ENCODE assay signal across 16 mouse cellular contexts in the genomic region with DNA sequence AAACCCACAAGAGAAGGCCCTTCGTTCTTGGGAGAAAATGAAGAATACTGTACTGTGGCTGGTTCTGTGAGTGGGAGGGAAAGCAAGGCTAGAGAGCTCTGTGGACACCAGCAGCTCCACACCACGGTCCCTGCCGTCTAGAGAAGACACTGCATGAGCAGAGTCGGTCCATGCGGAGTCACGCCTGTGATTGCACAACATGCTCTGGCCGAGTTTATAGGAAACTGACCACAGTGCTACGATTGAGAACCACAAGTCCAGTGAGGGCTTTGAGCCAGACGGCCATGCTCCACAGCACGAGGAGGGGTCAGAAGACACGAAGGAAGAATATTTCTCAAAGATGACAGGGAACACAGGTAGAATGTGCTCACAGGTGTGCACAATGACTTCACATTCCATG. TPM values are rescaled to one million over a fixed set of nuclear protein-coding genes. Genes with fewer than 3 reads are reported as not detected.
"Had no signal": no experiment of that assay in that cellular context is flagged by ENCODE, and none has a peak within 500 bp of the region (broad histone marks: within the 10 kb centered on the region; RNA-seq: fewer than 3 reads in every experiment).

No protein-coding gene starts in this region.

- ATAC-seq: intestine, embryonic 15.5 days; midbrain, embryonic 15.5 days had no signal

- H3K9me3 ChIP-seq: intestine, embryonic 15.5 days; limb, embryonic 10.5 days; liver, embryonic 15.5 days; lung, embryonic 15.5 days; midbrain, embryonic 15.5 days; neural tube, embryonic 12.5 days had no signal

- H3K4me2 ChIP-seq: hindbrain, embryonic 14.5 days; intestine, embryonic 15.5 days; liver, embryonic 15.5 days; lung, embryonic 15.5 days; midbrain, embryonic 11.5 days; midbrain, embryonic 15.5 days; neural tube, embryonic 12.5 days had no signal

- H3K4me1 ChIP-seq: intestine, embryonic 15.5 days; limb, embryonic 10.5 days; liver, embryonic 15.5 days; lung, embryonic 15.5 days; midbrain, embryonic 15.5 days; neural tube, embryonic 12.5 days had no signal

- H3K27ac ChIP-seq: hindbrain, embryonic 14.5 days; intestine, embryonic 15.5 days; kidney, postnatal 0 days; layer of hippocampus, adult 2 months; limb, embryonic 10.5 days; liver, embryonic 15.5 days; lung, embryonic 15.5 days; midbrain, embryonic 15.5 days; neural tube, embryonic 12.5 days had no signal

- H3K9ac ChIP-seq: hindbrain, embryonic 14.5 days; intestine, embryonic 15.5 days; liver, embryonic 15.5 days; lung, embryonic 15.5 days; midbrain, embryonic 15.5 days; neural tube, embryonic 12.5 days had no signal

- H3K36me3 ChIP-seq: midbrain, embryonic 15.5 days had no signal

- H3K4me3 ChIP-seq: intestine, embryonic 15.5 days; layer of hippocampus, adult 2 months; limb, embryonic 10.5 days; liver, embryonic 15.5 days; lung, embryonic 15.5 days; midbrain, embryonic 15.5 days; neural tube, embryonic 12.5 days had no signal

- DNase-seq: retina, postnatal 1 day; right cerebral cortex, postnatal 4 days; spleen, adult 18-20 months; thymus, adult 18-20 months; thymus, postnatal 14 days had no signal

- H3K27me3 ChIP-seq: intestine, embryonic 15.5 days; liver, embryonic 15.5 days; lung, embryonic 15.5 days; midbrain, embryonic 15.5 days; neural tube, embryonic 12.5 days had no signal

RNA-seq across cellular contexts. Expression of a gene that starts 34.2 kb away (rescaled TPM):
- total RNA-seq: monocyte, adult 5-6 weeks had no signal
